Mouse (Mus musculus): ENCODE results near the gene Spdye4b. TPM values are rescaled to one million over a fixed set of nuclear protein-coding genes. Genes with fewer than 3 reads are reported as not detected.

Gene Spdye4b
- total and polyA plus RNA-seq, 3 experiments: not detected

GRCm38 (mm10) chr5:143195166-143195565 lies 14.3 kb downstream of the Spdye4b start:
- H3K9ac ChIP-seq (ENCODE audit: low read depth, low read length): no peak overlapping the region
- no peak overlapping the region for H3K27ac ChIP-seq
- H3K79me2 ChIP-seq (replicated peaks; ENCODE audit: control insufficient read depth, insufficient read depth, low read length): no peaks in the 10 kb centered on the region
- H3K27me3 ChIP-seq (ENCODE audit: control insufficient read depth, insufficient read depth, low read length): no peaks in the 10 kb centered on the region; the same call in 1 of the 2 replicates
- no peak overlapping the region for H3K4me3 ChIP-seq
- H3K36me3 ChIP-seq (ENCODE audit: control insufficient read depth, insufficient read depth, low read length): no peaks in the 10 kb centered on the region
- intact Hi-C loops (cut with DNase I): no loop called here
- TF ChIP-seq EP300 (IDR thresholded peaks at IDR 0.05; ENCODE audit: insufficient read depth, low read depth, low read length): no peak
- no peaks in the 10 kb centered on the region for H3K4me1 ChIP-seq (ENCODE audit: control insufficient read depth, insufficient read depth, low read length)
- no peak for DNase-seq
- WGBS: 64% methylated on average over 2 of the region's 2 CpGs

- Histone ChIP-seq H3K27me3 (ENCODE audit: control insufficient read depth, insufficient read depth, low read length) (no peaks in the 10 kb centered on the region; the same call in 1 of the 2 replicates), H3K9ac (ENCODE audit: low read depth, low read length) (no peak overlapping the region), H3K4me1 (ENCODE audit: control insufficient read depth, insufficient read depth, low read length) (no peaks in the 10 kb centered on the region), H3K36me3 (ENCODE audit: control insufficient read depth, insufficient read depth, low read length) (no peaks in the 10 kb centered on the region), H3K4me3 (no peak overlapping the region), H3K79me2 (replicated peaks; ENCODE audit: control insufficient read depth, insufficient read depth, low read length) (no peaks in the 10 kb centered on the region), H3K27ac (no peak overlapping the region)
- TF ChIP-seq POLR2A (IDR thresholded peaks at IDR 0.05; ENCODE audit: insufficient read depth, low read depth, low read length): no peak
- TF ChIP-seq EP300 (IDR thresholded peaks at IDR 0.05; ENCODE audit: insufficient read depth, low read depth, low read length): no peak
- no peak for TF ChIP-seq CTCF (IDR thresholded peaks at IDR 0.05)
- no peak for DNase-seq
- intact Hi-C loops (cut with DNase I): no loop called here
- 68% methylated on average over 4 of the region's 4 CpGs for WGBS
Observed at GRCm38 (mm10) chr5:143196506-143196905, 15.7 kb downstream of the Spdye4b start.

GRCm38 (mm10) chr5:143205015-143205414 lies 24.2 kb downstream of the Spdye4b start:
- H3K9ac ChIP-seq (ENCODE audit: low read depth, low read length): no peak overlapping the region
- no peaks in the 10 kb centered on the region for H3K79me2 ChIP-seq (replicated peaks; ENCODE audit: control insufficient read depth, insufficient read depth, low read length)
- no peaks in the 10 kb centered on the region for H3K36me3 ChIP-seq (ENCODE audit: control insufficient read depth, insufficient read depth, low read length)
- intact Hi-C loops (cut with DNase I): no loop called here
- H3K27ac ChIP-seq: no peak overlapping the region
- no peak for DNase-seq
- H3K4me3 ChIP-seq: no peak overlapping the region
- peak; percentile 46 for TF ChIP-seq CTCF (IDR thresholded peaks at IDR 0.05)
- TF ChIP-seq EP300 (IDR thresholded peaks at IDR 0.05; ENCODE audit: insufficient read depth, low read depth, low read length): no peak
- TF ChIP-seq POLR2A (IDR thresholded peaks at IDR 0.05; ENCODE audit: insufficient read depth, low read depth, low read length): no peak
- H3K27me3 ChIP-seq (ENCODE audit: control insufficient read depth, insufficient read depth, low read length): no peaks in the 10 kb centered on the region
- H3K4me1 ChIP-seq (ENCODE audit: control insufficient read depth, insufficient read depth, low read length): no peaks in the 10 kb centered on the region
- 66% methylated on average over 3 of the region's 3 CpGs for WGBS

- TF ChIP-seq CTCF (IDR thresholded peaks at IDR 0.05) (no peak), POLR2A (IDR thresholded peaks at IDR 0.05; ENCODE audit: insufficient read depth, low read depth, low read length) (no peak), EP300 (IDR thresholded peaks at IDR 0.05; ENCODE audit: insufficient read depth, low read depth, low read length) (no peak)
- Histone ChIP-seq H3K36me3 (ENCODE audit: control insufficient read depth, insufficient read depth, low read length) (no peaks in the 10 kb centered on the region), H3K79me2 (replicated peaks; ENCODE audit: control insufficient read depth, insufficient read depth, low read length) (no peaks in the 10 kb centered on the region), H3K9ac (ENCODE audit: low read depth, low read length) (no peak overlapping the region), H3K4me3 (no peak overlapping the region), H3K27ac (no peak overlapping the region), H3K27me3 (ENCODE audit: control insufficient read depth, insufficient read depth, low read length) (no peaks in the 10 kb centered on the region), H3K4me1 (ENCODE audit: control insufficient read depth, insufficient read depth, low read length) (no peaks in the 10 kb centered on the region)
- 74% methylated on average over 2 of the region's 2 CpGs for WGBS
- intact Hi-C loops (cut with DNase I): no loop called here
- no peak for DNase-seq
Observed at GRCm38 (mm10) chr5:143213832-143214231, 33.0 kb downstream of the Spdye4b start.

GRCm38 (mm10) chr5:143220996-143221395 lies 40.2 kb downstream of the Spdye4b start:
- no peak for TF ChIP-seq EP300 (IDR thresholded peaks at IDR 0.05; ENCODE audit: insufficient read depth, low read depth, low read length)
- TF ChIP-seq CTCF (IDR thresholded peaks at IDR 0.05): no peak
- TF ChIP-seq POLR2A (IDR thresholded peaks at IDR 0.05; ENCODE audit: insufficient read depth, low read depth, low read length): no peak
- H3K9ac ChIP-seq (ENCODE audit: low read depth, low read length): no peak overlapping the region
- no peaks in the 10 kb centered on the region for H3K4me1 ChIP-seq (ENCODE audit: control insufficient read depth, insufficient read depth, low read length)
- no peak for DNase-seq
- H3K27ac ChIP-seq: no peak overlapping the region
- H3K27me3 ChIP-seq (ENCODE audit: control insufficient read depth, insufficient read depth, low read length): no peaks in the 10 kb centered on the region
- no peaks in the 10 kb centered on the region for H3K36me3 ChIP-seq (ENCODE audit: control insufficient read depth, insufficient read depth, low read length)
- intact Hi-C loops (cut with DNase I): no loop called here
- 65% methylated on average over 5 of the region's 5 CpGs for WGBS
- H3K79me2 ChIP-seq (replicated peaks; ENCODE audit: control insufficient read depth, insufficient read depth, low read length): no peaks in the 10 kb centered on the region
- no peak overlapping the region for H3K4me3 ChIP-seq

GRCm38 (mm10) chr5:143222287-143222686 lies 41.5 kb downstream of the Spdye4b start:
- no peaks in the 10 kb centered on the region for H3K27me3 ChIP-seq (ENCODE audit: control insufficient read depth, insufficient read depth, low read length)
- H3K9ac ChIP-seq (ENCODE audit: low read depth, low read length): no peak overlapping the region
- TF ChIP-seq POLR2A (IDR thresholded peaks at IDR 0.05; ENCODE audit: insufficient read depth, low read depth, low read length): no peak
- TF ChIP-seq CTCF (IDR thresholded peaks at IDR 0.05): no peak
- TF ChIP-seq EP300 (IDR thresholded peaks at IDR 0.05; ENCODE audit: insufficient read depth, low read depth, low read length): no peak
- no peaks in the 10 kb centered on the region for H3K4me1 ChIP-seq (ENCODE audit: control insufficient read depth, insufficient read depth, low read length)
- 59% methylated on average over 1 of the region's 1 CpGs for WGBS
- no peak for DNase-seq
- no peaks in the 10 kb centered on the region for H3K79me2 ChIP-seq (replicated peaks; ENCODE audit: control insufficient read depth, insufficient read depth, low read length)
- H3K36me3 ChIP-seq (ENCODE audit: control insufficient read depth, insufficient read depth, low read length): no peaks in the 10 kb centered on the region
- intact Hi-C loops (cut with DNase I): no loop called here
- H3K27ac ChIP-seq: no peak overlapping the region
- no peak overlapping the region for H3K4me3 ChIP-seq

All from heart, adult 2 months (tissue).